ENCODE assay signal across 8 mouse cellular contexts in genomic region chr5:123138230-123138911, GRCm38 (mm10). TPM values are rescaled to one million over a fixed set of nuclear protein-coding genes. Genes with fewer than 3 reads are reported as not detected.
A peak's percentile ranks its signal among the peaks of the same experiment; 100 is the strongest.
DNase-seq lines count a peak whose midpoint lies in the region; ATAC-seq lines count a peak whose summit lies in the region.

No protein-coding gene starts in this region.

- H3K4me3 ChIP-seq in embryonic facial prominence, embryonic 15.5 days (replicated peaks): peak overlapping the region; percentile 85
- H3K4me3 ChIP-seq in heart, embryonic 15.5 days: peak overlapping the region; percentile 59
- H3K4me3 ChIP-seq in stomach, embryonic 16.5 days (replicated peaks; ENCODE audit: low read length): peak overlapping the region; percentile 63

- peak overlapping the region; percentile 92 for H3K9ac ChIP-seq in embryonic facial prominence, embryonic 15.5 days
- peak overlapping the region; percentile 81 for H3K9ac ChIP-seq in heart, embryonic 15.5 days
- H3K9ac ChIP-seq in stomach, embryonic 16.5 days (ENCODE audit: low read length): peak overlapping the region; percentile 97

- 0 out of 2 replicates have a peak, but pooled peaks cover 7% of the 10 kb centered on the region for H3K36me3 ChIP-seq in embryonic facial prominence, embryonic 15.5 days
- H3K36me3 ChIP-seq in heart, embryonic 15.5 days: no peaks in the 10 kb centered on the region
- H3K36me3 ChIP-seq in stomach, embryonic 16.5 days (ENCODE audit: control insufficient read depth, insufficient read depth, low read length): no peaks in the 10 kb centered on the region

- DNase-seq in A20 (ENCODE audit: low read depth, low spot score) (peak; percentile 63), ZHBTc4 (ENCODE audit: low read depth, low spot score) (peak; percentile 100)
- peak; percentile 86 for DNase-seq in kidney, postnatal 14 days
- peak; percentile 91 for DNase-seq in mesoderm, embryonic 11.5 days (ENCODE audit: low read depth, low spot score)
- no peak for DNase-seq in frontal cortex, postnatal 14 days (ENCODE audit: low spot score in 2 of 2)

- H3K27ac ChIP-seq in embryonic facial prominence, embryonic 15.5 days (replicated peaks): peak overlapping the region; percentile 100
- peak overlapping the region; percentile 100 for H3K27ac ChIP-seq in heart, embryonic 15.5 days
- H3K27ac ChIP-seq in stomach, embryonic 16.5 days (ENCODE audit: low read length): peak overlapping the region; percentile 100

- under 1% methylated on average over 39 of the region's 40 CpGs for WGBS in embryonic facial prominence, embryonic 15.5 days
- WGBS in heart, embryonic 15.5 days: under 1% methylated on average over 40 of the region's 40 CpGs
- under 1% methylated on average over 38 of the region's 40 CpGs for WGBS in stomach, embryonic 16.5 days

- no peaks in the 10 kb centered on the region for H3K9me3 ChIP-seq in embryonic facial prominence, embryonic 15.5 days (replicated peaks)
- no peaks in the 10 kb centered on the region for H3K9me3 ChIP-seq in heart, embryonic 15.5 days (replicated peaks)
- no peaks in the 10 kb centered on the region for H3K9me3 ChIP-seq in stomach, embryonic 16.5 days (replicated peaks; ENCODE audit: control insufficient read depth, low read length)

- ATAC-seq in embryonic facial prominence, embryonic 15.5 days (ENCODE audit: insufficient number of reproducible peaks, low FRiP score, low TSS enrichment, low read depth): peak; percentile 35; the same call in 1 of the 2 replicates
- ATAC-seq in heart, embryonic 15.5 days (replicated peaks; ENCODE audit: insufficient number of reproducible peaks, insufficient read depth, low FRiP score, low read depth): peak; percentile 7
- peak; percentile 48 for ATAC-seq in stomach, embryonic 16.5 days (ENCODE audit: insufficient read depth, low FRiP score)

- H3K4me2 ChIP-seq in embryonic facial prominence, embryonic 15.5 days (replicated peaks): peak overlapping the region; percentile 97
- H3K4me2 ChIP-seq in heart, embryonic 15.5 days: peak overlapping the region; percentile 96
- H3K4me2 ChIP-seq in stomach, embryonic 16.5 days (ENCODE audit: low read depth, low read length): peak overlapping the region; percentile 97

- peaks cover 51% of the 10 kb centered on the region for H3K4me1 ChIP-seq in embryonic facial prominence, embryonic 15.5 days
- H3K4me1 ChIP-seq in heart, embryonic 15.5 days (replicated peaks): peaks cover 59% of the 10 kb centered on the region
- H3K4me1 ChIP-seq in stomach, embryonic 16.5 days (ENCODE audit: control insufficient read depth, insufficient read depth, low read length): peaks cover 43% of the 10 kb centered on the region

- H3K27me3 ChIP-seq in embryonic facial prominence, embryonic 15.5 days: no peaks in the 10 kb centered on the region
- no peaks in the 10 kb centered on the region for H3K27me3 ChIP-seq in heart, embryonic 15.5 days
- no peaks in the 10 kb centered on the region for H3K27me3 ChIP-seq in stomach, embryonic 16.5 days (ENCODE audit: control insufficient read depth, insufficient read depth, low read length)

RNA-seq across cellular contexts. Expression of gene Setd1b, which starts 3.6 kb away (rescaled TPM):
- 11.4 TPM in 2 replicates for polyA plus RNA-seq in embryonic facial prominence, embryonic 15.5 days (2015; fragmentation: Nextera tagmentation; extraction: Ambion mirVana)
- 6.0 and 6.9 TPM in 2 replicates for polyA plus RNA-seq in heart, embryonic 15.5 days (2015; fragmentation: Nextera tagmentation; extraction: Ambion mirVana)
- polyA plus RNA-seq in stomach, embryonic 16.5 days (2015; fragmentation: Nextera tagmentation; extraction: Ambion mirVana): 6.7 and 7.7 TPM in 2 replicates

RNA-seq across cellular contexts. Expression of gene Rhof, which starts 5.9 kb away (rescaled TPM):
- 5.4 and 6.4 TPM in 2 replicates for polyA plus RNA-seq in embryonic facial prominence, embryonic 15.5 days (2015; fragmentation: Nextera tagmentation; extraction: Ambion mirVana)
- polyA plus RNA-seq in heart, embryonic 15.5 days (2015; fragmentation: Nextera tagmentation; extraction: Ambion mirVana): 1.5 and 3.1 TPM in 2 replicates
- polyA plus RNA-seq in stomach, embryonic 16.5 days (2015; fragmentation: Nextera tagmentation; extraction: Ambion mirVana): 2.6 and 3.7 TPM in 2 replicates

RNA-seq across cellular contexts. Expression of gene Psmd9, which starts 30.8 kb away (rescaled TPM):
- 92.3 and 95.4 TPM in 2 replicates for polyA plus RNA-seq in embryonic facial prominence, embryonic 15.5 days (2015; fragmentation: Nextera tagmentation; extraction: Ambion mirVana)
- 54.9 and 66.7 TPM in 2 replicates for polyA plus RNA-seq in heart, embryonic 15.5 days (2015; fragmentation: Nextera tagmentation; extraction: Ambion mirVana)
- polyA plus RNA-seq in stomach, embryonic 16.5 days (2015; fragmentation: Nextera tagmentation; extraction: Ambion mirVana): 67.5 and 71.0 TPM in 2 replicates

RNA-seq across cellular contexts. Expression of gene Hpd, which starts 44.2 kb away (rescaled TPM):
- not detected in 2 replicates for polyA plus RNA-seq in embryonic facial prominence, embryonic 15.5 days (2015; fragmentation: Nextera tagmentation; extraction: Ambion mirVana)
- 0.37 TPM in 1 of 2 replicates, not detected in the other for polyA plus RNA-seq in heart, embryonic 15.5 days (2015; fragmentation: Nextera tagmentation; extraction: Ambion mirVana)
- 3.3 and 4.1 TPM in 2 replicates for polyA plus RNA-seq in stomach, embryonic 16.5 days (2015; fragmentation: Nextera tagmentation; extraction: Ambion mirVana)

Comparison
In these comparisons a context has a peak if more than half of its experiments do, and no peak if none do; other contexts are left out.
1. DNase-seq: peak in A20 (single experiment), ZHBTc4 (single experiment), kidney, postnatal 14 days (single experiment) and mesoderm, embryonic 11.5 days (single experiment); none in frontal cortex, postnatal 14 days (0 of 2).
2. Peak in every context shown above with its lines, with median percentiles within 50 percentile points of each other: ATAC-seq, H3K27ac ChIP-seq, H3K4me2 ChIP-seq, H3K4me3 ChIP-seq and H3K9ac ChIP-seq.